Mouse (Mus musculus) heart, adult 11 months (tissue): ENCODE data around the gene Anpep.
A peak's percentile ranks its signal among the peaks of the same experiment; 100 is the strongest.

Source experiments
- DNase-seq: peaks from one replicate; pipeline ENCODE4 v3.0.0; 2022

Gene Anpep

GRCm38 (mm10) chr7:79860811-79861210 is at the start of gene Anpep:
Gene Anpep (minus strand): TSS chr7:79861059.
- no peak for DNase-seq

GRCm38 (mm10) chr7:79907356-79907755 is 46.5 kb upstream of the Anpep start:
- peak; percentile 97 for DNase-seq

GRCm38 (mm10) chr7:79906914-79907313 is 46.1 kb upstream of the Anpep start:
- DNase-seq = no peak

GRCm38 (mm10) chr7:79905193-79905592 is 44.3 kb upstream of the Anpep start:
- DNase-seq = no peak

- no peak for DNase-seq
Observed at GRCm38 (mm10) chr7:79903160-79903792, 42.4 kb upstream of the Anpep start.

GRCm38 (mm10) chr7:79900753-79901152 is 39.9 kb upstream of the Anpep start:
- no peak for DNase-seq

- DNase-seq = no peak
Observed at GRCm38 (mm10) chr7:79895225-79895624, 34.4 kb upstream of the Anpep start.

- DNase-seq = no peak
Observed at GRCm38 (mm10) chr7:79894790-79895189, 33.9 kb upstream of the Anpep start.

- DNase-seq = peak; percentile 87
Observed at GRCm38 (mm10) chr7:79892576-79893428, 31.9 kb upstream of the Anpep start.

GRCm38 (mm10) chr7:79890436-79891221 is 29.8 kb upstream of the Anpep start:
- peak; percentile 77 for DNase-seq

- no peak for DNase-seq
Observed at GRCm38 (mm10) chr7:79888603-79889002, 27.7 kb upstream of the Anpep start.

GRCm38 (mm10) chr7:79883613-79884334 is 22.9 kb upstream of the Anpep start:
- DNase-seq = no peak

- no peak for DNase-seq
Observed at GRCm38 (mm10) chr7:79881901-79882300, 21.0 kb upstream of the Anpep start.

GRCm38 (mm10) chr7:79880998-79881397 is 20.1 kb upstream of the Anpep start:
- DNase-seq = peak; percentile 96

GRCm38 (mm10) chr7:79880033-79880432 is 19.2 kb upstream of the Anpep start:
- no peak for DNase-seq

- no peak for DNase-seq
Observed at GRCm38 (mm10) chr7:79878455-79879025, 17.7 kb upstream of the Anpep start.

GRCm38 (mm10) chr7:79873407-79873806 is 12.5 kb upstream of the Anpep start:
- no peak for DNase-seq

- no peak for DNase-seq
Observed at GRCm38 (mm10) chr7:79871797-79872345, 11.0 kb upstream of the Anpep start.

- DNase-seq = no peak
Observed at GRCm38 (mm10) chr7:79869072-79869719, 8.3 kb upstream of the Anpep start.

GRCm38 (mm10) chr7:79868475-79868874 is 7.6 kb upstream of the Anpep start:
- no peak for DNase-seq

- peak; percentile 97 for DNase-seq
Observed at GRCm38 (mm10) chr7:79867861-79868260, 7.0 kb upstream of the Anpep start.
